Mouse (Mus musculus): ENCODE measurements around the gene Nhlh1. TPM values are rescaled to one million over a fixed set of nuclear protein-coding genes. Genes with fewer than 3 reads are reported as not detected.

Nhlh1 gene
- polyA plus RNA-seq, 1 experiment from 2014 or later, result not detected

GRCm38 (mm10) chr1:172009406-172009805 lies 48.0 kb downstream of the Nhlh1 start:
- peaks cover 74% of the 10 kb centered on the region for H3K36me3 ChIP-seq (ENCODE audit: insufficient read depth, low read length)
- 95% methylated on average over 21 of the region's 21 CpGs for WGBS
- H3K27ac ChIP-seq (ENCODE audit: low read length), result no peak overlapping the region
- no peaks in the 10 kb centered on the region for H3K9me3 ChIP-seq (ENCODE audit: low read length)
- no peak overlapping the region for H3K4me3 ChIP-seq (ENCODE audit: low read length)
- H3K9ac ChIP-seq (replicated peaks; ENCODE audit: low read length), result no peak overlapping the region
- no peak for ATAC-seq (ENCODE audit: low FRiP score, low TSS enrichment)
- no peaks in the 10 kb centered on the region for H3K27me3 ChIP-seq (ENCODE audit: insufficient read depth, low read length)
- no peaks in the 10 kb centered on the region for H3K4me1 ChIP-seq (ENCODE audit: insufficient read depth, low read length)
- no peak overlapping the region for H3K4me2 ChIP-seq (replicated peaks; ENCODE audit: low read depth, low read length)

DNA sequence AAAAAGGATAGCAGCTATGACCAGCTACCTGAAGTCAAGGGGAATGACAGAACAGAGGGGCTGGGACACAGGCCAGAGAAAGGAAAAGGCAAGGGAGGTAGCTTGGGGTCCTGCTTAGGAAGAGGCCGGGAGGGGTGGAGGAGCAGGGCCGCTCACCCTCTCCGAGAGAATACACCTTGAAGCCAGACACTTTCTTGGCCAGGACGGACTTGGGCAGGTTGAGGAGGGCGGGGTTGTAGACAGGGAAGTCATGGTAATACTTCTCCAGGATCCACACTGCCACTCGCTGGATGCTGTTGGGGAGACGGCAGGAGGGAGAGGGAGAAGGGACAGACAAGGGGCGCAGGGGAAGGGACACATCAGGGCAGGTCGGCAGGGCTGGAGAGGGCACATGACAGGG lies 49.0 kb downstream of the Nhlh1 start:
- Histone ChIP-seq H3K9me3 (ENCODE audit: low read length) (no peaks in the 10 kb centered on the region), H3K4me2 (replicated peaks; ENCODE audit: low read depth, low read length) (no peak overlapping the region), H3K9ac (replicated peaks; ENCODE audit: low read length) (no peak overlapping the region), H3K4me3 (ENCODE audit: low read length) (no peak overlapping the region), H3K27ac (ENCODE audit: low read length) (no peak overlapping the region), H3K36me3 (ENCODE audit: insufficient read depth, low read length) (peaks cover 78% of the 10 kb centered on the region), H3K27me3 (ENCODE audit: insufficient read depth, low read length) (no peaks in the 10 kb centered on the region), H3K4me1 (ENCODE audit: insufficient read depth, low read length) (no peaks in the 10 kb centered on the region)
- 87% methylated on average over 9 of the region's 9 CpGs for WGBS
- ATAC-seq (ENCODE audit: low FRiP score, low TSS enrichment), result no peak

- H3K4me3 ChIP-seq (ENCODE audit: low read length), result no peak overlapping the region
- 96% methylated on average over 21 of the region's 21 CpGs for WGBS
- H3K27me3 ChIP-seq (ENCODE audit: insufficient read depth, low read length), result no peaks in the 10 kb centered on the region
- no peak for ATAC-seq (ENCODE audit: low FRiP score, low TSS enrichment)
- H3K9me3 ChIP-seq (ENCODE audit: low read length), result no peaks in the 10 kb centered on the region
- H3K4me1 ChIP-seq (ENCODE audit: insufficient read depth, low read length), result no peaks in the 10 kb centered on the region
- peaks cover 79% of the 10 kb centered on the region for H3K36me3 ChIP-seq (ENCODE audit: insufficient read depth, low read length)
- no peak overlapping the region for H3K9ac ChIP-seq (replicated peaks; ENCODE audit: low read length)
- no peak overlapping the region for H3K4me2 ChIP-seq (replicated peaks; ENCODE audit: low read depth, low read length)
- H3K27ac ChIP-seq (ENCODE audit: low read length), result no peak overlapping the region
Observed at GRCm38 (mm10) chr1:172007761-172008160, 49.6 kb downstream of the Nhlh1 start.

Other genes starting within 250 kb of the Nhlh1 start
- 0.52 and 0.90 TPM in 2 replicates for gene Cd84, start 217.9 kb downstream of the Nhlh1 start, polyA plus RNA-seq (2015; fragmentation: Nextera tagmentation; extraction: Ambion mirVana)
- gene Gm10521, start 161.9 kb downstream of the Nhlh1 start, polyA plus RNA-seq (2015; fragmentation: Nextera tagmentation; extraction: Ambion mirVana), result not detected in 2 replicates
- 0.12 and 0.24 TPM in 2 replicates for gene Slamf6, start 140.1 kb downstream of the Nhlh1 start, polyA plus RNA-seq (2015; fragmentation: Nextera tagmentation; extraction: Ambion mirVana)
- 14.6 and 19.0 TPM in 2 replicates for gene Vangl2, start 29.1 kb downstream of the Nhlh1 start, polyA plus RNA-seq (2015; fragmentation: Nextera tagmentation; extraction: Ambion mirVana)
- 260 and 264 TPM in 2 replicates for gene Copa, start 25.0 kb upstream of the Nhlh1 start, polyA plus RNA-seq (2015; fragmentation: Nextera tagmentation; extraction: Ambion mirVana)
- 160 and 164 TPM in 2 replicates for gene Ncstn, start 25.2 kb upstream of the Nhlh1 start, polyA plus RNA-seq (2015; fragmentation: Nextera tagmentation; extraction: Ambion mirVana)
- gene Pex19, start 69.2 kb upstream of the Nhlh1 start, polyA plus RNA-seq (2015; fragmentation: Nextera tagmentation; extraction: Ambion mirVana), result 170 and 172 TPM in 2 replicates
- gene Dcaf8, start 90.5 kb upstream of the Nhlh1 start, polyA plus RNA-seq (2015; fragmentation: Nextera tagmentation; extraction: Ambion mirVana), result 147 and 149 TPM in 2 replicates
- gene Pea15a, start 149.2 kb upstream of the Nhlh1 start, polyA plus RNA-seq (2015; fragmentation: Nextera tagmentation; extraction: Ambion mirVana), result 129 and 132 TPM in 2 replicates
- 5.2 and 5.6 TPM in 2 replicates for gene Casq1, start 162.3 kb upstream of the Nhlh1 start, polyA plus RNA-seq (2015; fragmentation: Nextera tagmentation; extraction: Ambion mirVana)
- gene Atp1a4, start 200.8 kb upstream of the Nhlh1 start, polyA plus RNA-seq (2015; fragmentation: Nextera tagmentation; extraction: Ambion mirVana), result 0.05 TPM in 1 of 2 replicates, not detected in the other
- 60.2 and 69.7 TPM in 2 replicates for gene Igsf8, start 204.1 kb upstream of the Nhlh1 start, polyA plus RNA-seq (2015; fragmentation: Nextera tagmentation; extraction: Ambion mirVana)
- 1.7 and 2.4 TPM in 2 replicates for gene Atp1a2, start 240.5 kb upstream of the Nhlh1 start, polyA plus RNA-seq (2015; fragmentation: Nextera tagmentation; extraction: Ambion mirVana)